Comparison of ENCODE assay signal across 8 mouse cellular contexts in genomic region chr2:172346933-172347611, GRCm38 (mm10). TPM values are rescaled to one million over a fixed set of nuclear protein-coding genes. Genes with fewer than 3 reads are reported as not detected.
DNase-seq lines count a peak whose midpoint lies in the region; ATAC-seq and TF ChIP-seq lines count a peak whose summit lies in the region.

No protein-coding gene starts in this region.

- ATAC-seq in G1E (ENCODE audit: extremely low read depth, insufficient number of reproducible peaks, low FRiP score, poor library complexity, severe bottlenecking) = peak; percentile 18
- no peak for ATAC-seq in forebrain, embryonic 14.5 days
- peak; percentile 9 for ATAC-seq in megakaryocyte progenitor cell, adult 5-6 weeks (replicated peaks; ENCODE audit: poor library complexity)

- peak overlapping the region; percentile 95 for H3K4me2 ChIP-seq in forebrain, embryonic 14.5 days (ENCODE audit: low read length)

- peak; percentile 31 for DNase-seq in adrenal gland, postnatal 10 days
- DNase-seq in adrenal gland, adult 8-10 months = no peak
- peak; percentile 30 for DNase-seq in G1E (ENCODE audit: low spot score)
- no peak for DNase-seq in forebrain, embryonic 14.5 days (ENCODE audit: low spot score)
- DNase-seq in urinary bladder, postnatal 36 days (ENCODE audit: low spot score in 2 of 2) = no peak
- DNase-seq in ovary, postnatal 14 days (ENCODE audit: low spot score) = no peak
- DNase-seq in layer of hippocampus, postnatal 14 days (ENCODE audit: low spot score in 2 of 2) = no peak

- peak overlapping the region; percentile 87; the same call in 1 of the 2 replicates for H3K4me3 ChIP-seq in G1E (ENCODE audit: low read depth, low read length)
- H3K4me3 ChIP-seq in forebrain, embryonic 14.5 days (ENCODE audit: low read depth, low read length) = peak overlapping the region; percentile 67

- H3K27ac ChIP-seq in forebrain, embryonic 14.5 days (ENCODE audit: low read depth, low read length) = no peak overlapping the region

- TF ChIP-seq CTCF in G1E (IDR thresholded peaks at IDR 0.05; ENCODE audit: low read depth, low read length) = no peak

- peak overlapping the region; percentile 81 for H3K9ac ChIP-seq in forebrain, embryonic 14.5 days (ENCODE audit: low read length)

- peaks cover 65% of the 10 kb centered on the region for H3K4me1 ChIP-seq in G1E (ENCODE audit: insufficient read depth, low read depth, low read length)
- H3K4me1 ChIP-seq in forebrain, embryonic 14.5 days (ENCODE audit: control insufficient read depth, insufficient read depth, low read length) = peaks cover 13% of the 10 kb centered on the region

- 74% methylated on average over 8 of the region's 8 CpGs for WGBS in forebrain, embryonic 14.5 days

- no peaks in the 10 kb centered on the region for H3K9me3 ChIP-seq in G1E (replicated peaks)
- H3K9me3 ChIP-seq in forebrain, embryonic 14.5 days (replicated peaks; ENCODE audit: control insufficient read depth, low read length) = no peaks in the 10 kb centered on the region

- no peaks in the 10 kb centered on the region; the same call in 1 of the 2 replicates for H3K27me3 ChIP-seq in G1E (ENCODE audit: insufficient read depth, low read length)
- H3K27me3 ChIP-seq in forebrain, embryonic 14.5 days (replicated peaks; ENCODE audit: control insufficient read depth, insufficient read depth, low read length) = no peaks in the 10 kb centered on the region

- peaks cover 43% of the 10 kb centered on the region for H3K36me3 ChIP-seq in G1E (replicated peaks)
- H3K36me3 ChIP-seq in forebrain, embryonic 14.5 days (ENCODE audit: control insufficient read depth, insufficient read depth, low read length) = peaks cover 6% of the 10 kb centered on the region; the same call in 1 of the 2 replicates

RNA-seq across cellular contexts. Expression of gene Fam210b, which starts 1.7 kb away (rescaled TPM):
- 10 to 100 TPM; 24.2 to 39.4 TPM for total RNA-seq in adrenal gland, postnatal 10 days (2021)
- total RNA-seq in adrenal gland, adult 8-10 months (2022) = 10 to 100 TPM; 28.5 to 34.3 (median 29.9) TPM
- 32.5 and 37.9 TPM in 2 replicates for total RNA-seq in G1E (2014; fragmentation: Nextera tagmentation)
- total RNA-seq in G1E (2017) = 10.7 and 11.0 TPM in 2 replicates
- 14.7 and 18.1 TPM in 2 replicates for polyA plus RNA-seq in G1E (2012)
- polyA plus RNA-seq in forebrain, embryonic 14.5 days (2014; fragmentation: Nextera tagmentation; extraction: Ambion mirVana) = 51.5 and 53.1 TPM in 2 replicates
- total RNA-seq in megakaryocyte progenitor cell, adult 5-6 weeks (2015) = 3.5 and 4.1 TPM in 2 replicates
- 2.2 and 2.4 TPM in 2 replicates for total RNA-seq in megakaryocyte progenitor cell, adult 5-6 weeks (2017)
- 10 to 100 TPM; 24.9 TPM for total RNA-seq in layer of hippocampus, postnatal 14 days (2021)

RNA-seq across cellular contexts. Expression of gene Aurka, which starts 23.3 kb away (rescaled TPM):
- 10 to 100 TPM; 11.5 to 14.4 TPM for total RNA-seq in adrenal gland, postnatal 10 days (2021)
- 1 to 10 TPM; 1.8 to 3.2 (median 2.5) TPM for total RNA-seq in adrenal gland, adult 8-10 months (2022)
- total RNA-seq in G1E (2014; fragmentation: Nextera tagmentation) = 112 and 159 TPM in 2 replicates
- total RNA-seq in G1E (2017) = 63.1 and 71.0 TPM in 2 replicates
- polyA plus RNA-seq in G1E (2012) = 9.7 and 22.0 TPM in 2 replicates
- 61.8 and 74.2 TPM in 2 replicates for polyA plus RNA-seq in forebrain, embryonic 14.5 days (2014; fragmentation: Nextera tagmentation; extraction: Ambion mirVana)
- 48.7 and 50.9 TPM in 2 replicates for total RNA-seq in megakaryocyte progenitor cell, adult 5-6 weeks (2015)
- total RNA-seq in megakaryocyte progenitor cell, adult 5-6 weeks (2017) = 86.9 and 90.2 TPM in 2 replicates
- 1 to 10 TPM; 2.6 to 2.9 TPM for total RNA-seq in layer of hippocampus, postnatal 14 days (2021)

RNA-seq across cellular contexts. Expression of gene Cstf1, which starts 23.4 kb away (rescaled TPM):
- 10 to 100 TPM; 28.1 to 32.2 TPM for total RNA-seq in adrenal gland, postnatal 10 days (2021)
- 10 to 100 TPM; 29.3 to 35.3 (median 33.4) TPM for total RNA-seq in adrenal gland, adult 8-10 months (2022)
- 74.9 and 88.9 TPM in 2 replicates for total RNA-seq in G1E (2014; fragmentation: Nextera tagmentation)
- 34.2 and 42.7 TPM in 2 replicates for total RNA-seq in G1E (2017)
- polyA plus RNA-seq in G1E (2012) = 11.3 and 19.1 TPM in 2 replicates
- polyA plus RNA-seq in forebrain, embryonic 14.5 days (2014; fragmentation: Nextera tagmentation; extraction: Ambion mirVana) = 37.8 and 38.6 TPM in 2 replicates
- total RNA-seq in megakaryocyte progenitor cell, adult 5-6 weeks (2015) = 28.4 and 35.7 TPM in 2 replicates
- total RNA-seq in megakaryocyte progenitor cell, adult 5-6 weeks (2017) = 41.0 and 41.8 TPM in 2 replicates
- total RNA-seq in layer of hippocampus, postnatal 14 days (2021) = 10 to 100 TPM; 24.0 to 25.0 TPM

RNA-seq across cellular contexts. Expression of gene Cass4, which starts 46.5 kb away (rescaled TPM):
- under 1 TPM; 0.36 to 0.45 TPM for total RNA-seq in adrenal gland, postnatal 10 days (2021)
- under 1 TPM in 3 of 4 experiments, not detected in 1; 0.12 to 0.25 (median 0.19) TPM for total RNA-seq in adrenal gland, adult 8-10 months (2022)
- total RNA-seq in G1E (2014; fragmentation: Nextera tagmentation) (0.83 TPM in 1 of 2 replicates, not detected in the other), G1E (2017) (0.46 and 0.87 TPM in 2 replicates)
- polyA plus RNA-seq in G1E (2012) = 0.16 and 0.20 TPM in 2 replicates
- polyA plus RNA-seq in forebrain, embryonic 14.5 days (2014; fragmentation: Nextera tagmentation; extraction: Ambion mirVana) = 0.10 and 0.28 TPM in 2 replicates
- 1.4 and 2.1 TPM in 2 replicates for total RNA-seq in megakaryocyte progenitor cell, adult 5-6 weeks (2015)
- 1.00 and 2.1 TPM in 2 replicates for total RNA-seq in megakaryocyte progenitor cell, adult 5-6 weeks (2017)
- under 1 TPM; 0.51 to 0.64 TPM for total RNA-seq in layer of hippocampus, postnatal 14 days (2021)

Comparison
In these comparisons a context has a peak if more than half of its experiments do, and no peak if none do; other contexts are left out.
1. DNase-seq: peak in adrenal gland, postnatal 10 days (single experiment) and G1E (single experiment); none in adrenal gland, adult 8-10 months (single experiment), forebrain, embryonic 14.5 days (single experiment), urinary bladder, postnatal 36 days (0 of 2), ovary, postnatal 14 days (single experiment) and layer of hippocampus, postnatal 14 days (0 of 2).